Mouse (Mus musculus) layer of hippocampus, adult 18-20 months (tissue): ENCODE results near the gene Mroh2b. TPM values are rescaled to one million over a fixed set of nuclear protein-coding genes. Genes with fewer than 3 reads are reported as not detected.

ENCODE experiments used
- DNase-seq, 2 experiments: peaks; one replicate each; pipeline ENCODE4 v3.0.0; 2022; ENCODE audit warnings: low spot score in 2 of 2
- long read RNA-seq: library from polyadenylated mRNA; stranded (forward); transcript quantifications from one replicate; pipeline ENCODE4 v2.0.0, GENCODE M21; 2021
- total RNA-seq, 2 experiments: library from RNA; stranded (reverse); gene quantifications; 2 replicates each; pipeline ENCODE4 v1.2.3; 2021

Gene Mroh2b
- total RNA-seq: not detected
- long read RNA-seq: 0 reads

DNA sequence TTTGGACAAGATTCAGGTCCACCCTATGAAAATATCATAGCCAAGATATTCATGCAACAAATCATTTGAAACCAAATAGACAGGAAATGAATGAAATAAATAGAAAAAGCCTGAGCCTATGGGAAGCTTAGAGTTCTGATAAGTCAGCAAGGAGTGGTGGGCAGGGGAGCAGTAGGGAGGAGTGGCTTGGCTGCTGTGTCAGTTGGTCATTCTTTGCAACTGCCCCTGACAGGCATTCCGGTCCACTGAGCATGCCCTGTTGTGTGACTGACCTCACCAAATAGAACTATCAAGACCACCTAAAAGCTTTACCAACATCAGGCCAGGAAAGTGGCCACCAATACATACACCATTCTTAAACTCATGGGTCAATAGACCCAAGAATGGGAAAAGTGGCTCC lies at the start of gene Mroh2b:
TSS of gene Mroh2b (plus strand) at position 301 of the 400 bp plus-strand sequence.
- no peak for DNase-seq

- DNase-seq: no peak
These were observed 48.5 kb upstream of the Mroh2b start for GRCm38 (mm10) chr15:4850015-4850414.

DNA sequence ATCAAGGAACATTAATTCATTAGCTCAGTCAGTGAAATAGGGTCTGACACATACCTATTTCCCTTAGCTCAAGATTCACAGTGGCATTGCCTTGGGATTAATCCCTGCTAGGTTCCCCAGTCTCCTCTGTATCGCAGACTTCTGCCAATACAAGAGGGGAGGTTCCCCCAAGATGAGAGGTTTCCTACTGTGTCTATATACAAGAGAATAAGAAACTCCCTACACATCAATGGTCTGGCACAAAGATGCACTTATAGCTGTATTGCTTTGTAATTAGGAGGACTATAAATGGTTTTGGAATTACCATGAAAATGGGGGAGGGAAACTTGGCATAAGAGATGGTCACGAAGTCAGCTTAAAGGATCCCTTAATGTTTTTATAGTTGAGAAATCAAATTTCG lies 3.6 kb upstream of the Mroh2b start:
- DNase-seq: no peak

GRCm38 (mm10) chr15:4934731-4935130 lies 36.2 kb downstream of the Mroh2b start:
- DNase-seq: no peak

DNA sequence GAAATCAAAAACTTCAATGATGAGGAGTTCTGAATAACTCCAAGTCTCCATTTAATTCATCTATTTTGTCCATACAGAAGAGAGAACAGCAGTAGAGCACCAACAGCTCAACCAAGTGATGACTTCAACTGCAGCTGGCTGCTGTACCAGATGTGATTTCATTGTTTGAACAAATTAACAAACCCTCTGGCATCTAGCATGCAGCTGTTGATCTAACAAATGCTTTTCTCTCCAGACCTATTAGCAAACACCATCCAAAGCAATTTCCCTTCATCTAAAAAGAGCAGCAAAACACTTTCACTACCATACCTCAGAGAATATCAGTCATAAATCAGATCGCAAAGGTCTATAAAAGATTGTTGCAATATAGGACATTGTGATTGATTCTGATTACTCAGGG lies 74.8 kb downstream of the Mroh2b start:
- DNase-seq: no peak

- DNase-seq: no peak
These were observed 104.4 kb downstream of the Mroh2b start for GRCm38 (mm10) chr15:5002903-5003302.

DNA sequence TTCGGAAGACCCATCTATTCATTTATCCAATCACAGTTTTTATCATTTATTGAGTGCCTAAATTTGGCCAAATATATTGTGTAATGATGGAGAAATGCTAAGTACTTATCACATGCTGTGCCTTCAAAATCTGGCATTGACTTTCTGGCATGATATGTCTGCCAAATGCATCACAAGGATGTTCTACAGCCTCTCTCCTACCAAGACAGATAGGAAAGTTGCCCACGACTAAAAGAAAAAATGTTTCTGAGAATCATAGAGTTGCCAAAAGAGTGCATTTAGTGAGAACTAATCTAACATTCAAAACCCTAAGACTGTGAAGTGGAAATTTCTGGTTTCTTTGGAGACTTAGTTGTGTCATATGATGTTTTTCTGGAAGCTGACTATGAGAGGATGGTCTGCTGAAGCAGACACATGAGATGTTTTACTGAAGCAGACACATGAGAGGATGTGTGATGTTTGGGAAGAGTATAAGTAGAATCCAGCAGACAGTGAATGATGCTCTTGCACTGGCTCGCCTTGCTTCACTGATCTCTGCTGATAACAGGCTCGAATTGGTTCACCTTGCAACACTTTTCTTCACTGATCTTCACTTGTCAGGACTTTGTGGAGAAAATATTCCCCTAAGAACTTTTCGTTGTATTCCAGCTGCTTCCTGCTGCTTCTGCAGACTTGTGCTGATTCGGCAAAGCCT lies 105.1 kb downstream of the Mroh2b start:
- DNase-seq: no peak

DNA sequence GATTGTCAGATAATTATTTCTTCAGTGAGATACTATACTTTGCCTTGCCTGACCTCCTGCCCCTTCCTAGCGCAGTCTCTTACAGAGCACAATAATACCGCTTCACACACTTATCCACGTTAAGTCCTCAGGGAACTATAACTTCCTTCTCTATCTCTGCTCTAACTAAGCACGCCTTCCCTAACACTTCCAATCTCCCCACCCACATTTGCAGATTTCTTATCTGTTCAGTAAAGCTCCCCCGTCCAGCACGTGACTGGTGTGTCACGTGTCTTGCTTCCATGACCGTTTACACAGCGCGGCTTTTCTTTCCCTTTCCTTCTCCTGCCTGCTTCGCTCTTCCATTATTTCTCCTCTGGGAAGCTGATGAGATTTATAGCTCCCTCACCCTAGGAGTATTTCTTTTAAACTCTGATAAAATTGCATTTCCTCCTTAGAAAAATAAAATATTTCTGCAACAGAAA lies 111.1 kb downstream of the Mroh2b start:
- no peak for DNase-seq

Other genes starting within 250 kb of the Mroh2b start
- gene C6, start 171.6 kb upstream of the Mroh2b start, total RNA-seq: not detected
- gene C7, start 165.0 kb downstream of the Mroh2b start, total RNA-seq: under 1 TPM; 0.12 to 0.20 TPM
- 1 to 10 TPM; 4.9 to 5.9 TPM for gene Card6, start 209.8 kb downstream of the Mroh2b start, total RNA-seq
- gene Rpl37, start 217.9 kb downstream of the Mroh2b start, total RNA-seq: 100 to 1,000 TPM; 322 to 344 TPM
- 10 to 100 TPM; 24.4 to 25.4 TPM for gene Prkaa1, start 245.1 kb downstream of the Mroh2b start, total RNA-seq